ENCODE assay signal across 26 mouse cellular contexts in the genomic region with DNA sequence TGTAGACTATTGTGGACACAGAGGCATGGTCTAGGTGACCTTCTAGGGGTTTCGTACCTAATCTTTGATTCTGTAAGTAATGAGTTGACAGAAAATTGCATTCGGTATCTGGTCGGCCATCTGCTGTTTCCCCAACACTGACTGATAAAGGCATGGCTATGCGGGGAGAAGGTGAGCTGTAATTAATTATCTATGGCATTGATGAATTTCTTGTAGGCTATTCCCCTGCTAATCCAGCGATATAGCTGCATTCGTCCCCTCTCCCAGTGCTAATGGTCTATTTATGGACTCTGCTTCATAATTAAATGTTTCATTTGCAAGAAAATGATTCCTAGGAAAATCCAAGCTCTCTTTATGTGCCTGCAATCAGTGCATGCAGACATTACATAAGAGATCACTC.
DNase-seq lines count a peak whose midpoint lies in the region; ATAC-seq and TF ChIP-seq lines count a peak whose summit lies in the region.
"Had no signal": no experiment of that assay in that cellular context is flagged by ENCODE, and none has a peak within 500 bp of the region (broad histone marks: within the 10 kb centered on the region; RNA-seq: fewer than 3 reads in every experiment).

No protein-coding gene starts in this region.

- H3K4me2 ChIP-seq in forebrain, embryonic 14.5 days (ENCODE audit: low read length) = no peak overlapping the region
- H3K4me2 ChIP-seq in hindbrain, embryonic 14.5 days (replicated peaks) = 0 out of 2 replicates have a peak overlapping the region, but pooled peaks have one; percentile 7
- H3K4me2 ChIP-seq in midbrain, embryonic 15.5 days = no peak overlapping the region
- no peak overlapping the region for H3K4me2 ChIP-seq in neural tube, embryonic 15.5 days
- no peak overlapping the region for H3K4me2 ChIP-seq in intestine, postnatal 0 days (replicated peaks; ENCODE audit: low read depth)
- H3K4me2 ChIP-seq: heart, embryonic 13.5 days; limb, embryonic 15.5 days; lung, embryonic 15.5 days had no signal

- WGBS in forebrain, embryonic 14.5 days = 76% methylated on average over 6 of the region's 6 CpGs
- 94% methylated on average over 6 of the region's 6 CpGs for WGBS in forebrain, embryonic 10.5 days
- 39% methylated on average over 6 of the region's 6 CpGs for WGBS in hindbrain, embryonic 14.5 days
- 55% methylated on average over 6 of the region's 6 CpGs for WGBS in midbrain, embryonic 15.5 days
- 39% methylated on average over 6 of the region's 6 CpGs for WGBS in neural tube, embryonic 15.5 days
- 74% methylated on average over 6 of the region's 6 CpGs for WGBS in intestine, postnatal 0 days

- DNase-seq in forebrain, embryonic 14.5 days (ENCODE audit: low spot score) = peak; percentile 4
- no peak for DNase-seq in forebrain, embryonic 10.5 days (ENCODE audit: extremely low spot score, low spot score)
- peak; percentile 59 for DNase-seq in hindbrain, embryonic 14.5 days (ENCODE audit: low spot score)
- no peak for DNase-seq in heart, postnatal 4 days
- DNase-seq: adrenal gland, postnatal 10 days; cerebellum, adult 9-10 months; gastrocnemius, postnatal 36 days; heart, adult 2 months; heart, postnatal 14 days; kidney, adult 9 months; kidney, postnatal 14 days; left cerebral cortex, postnatal 4 days; lung, postnatal 36 days; retina, postnatal 1 day; right cerebral cortex, postnatal 4 days; thymus, postnatal 14 days had no signal

- TF ChIP-seq CTCF in intestine, postnatal 0 days (IDR thresholded peaks at IDR 0.05; ENCODE audit: low read depth) = no peak

- no peaks in the 10 kb centered on the region for H3K27me3 ChIP-seq in forebrain, embryonic 14.5 days (replicated peaks; ENCODE audit: control insufficient read depth, insufficient read depth, low read length)
- no peaks in the 10 kb centered on the region for H3K27me3 ChIP-seq in forebrain, embryonic 10.5 days (ENCODE audit: poor library complexity, severe bottlenecking)
- H3K27me3 ChIP-seq in hindbrain, embryonic 14.5 days (ENCODE audit: control insufficient read depth, insufficient read depth, low read length) = no peaks in the 10 kb centered on the region
- H3K27me3 ChIP-seq in midbrain, embryonic 15.5 days (replicated peaks) = no peaks in the 10 kb centered on the region
- no peaks in the 10 kb centered on the region for H3K27me3 ChIP-seq in neural tube, embryonic 15.5 days (replicated peaks)
- no peaks in the 10 kb centered on the region for H3K27me3 ChIP-seq in intestine, postnatal 0 days (replicated peaks; ENCODE audit: control insufficient read depth, insufficient read depth, low read length)
- H3K27me3 ChIP-seq: heart, embryonic 13.5 days; limb, embryonic 15.5 days; lung, embryonic 15.5 days; megakaryocyte, embryonic 14.5 days had no signal

- H3K9me3 ChIP-seq in forebrain, embryonic 14.5 days (replicated peaks; ENCODE audit: control insufficient read depth, low read length) = no peaks in the 10 kb centered on the region
- no peaks in the 10 kb centered on the region for H3K9me3 ChIP-seq in forebrain, embryonic 10.5 days
- no peaks in the 10 kb centered on the region for H3K9me3 ChIP-seq in hindbrain, embryonic 14.5 days (ENCODE audit: control insufficient read depth, low read length)
- no peaks in the 10 kb centered on the region for H3K9me3 ChIP-seq in midbrain, embryonic 15.5 days
- no peaks in the 10 kb centered on the region for H3K9me3 ChIP-seq in neural tube, embryonic 15.5 days (replicated peaks)
- no peaks in the 10 kb centered on the region for H3K9me3 ChIP-seq in intestine, postnatal 0 days (ENCODE audit: control insufficient read depth)
- H3K9me3 ChIP-seq: embryonic facial prominence, embryonic 10.5 days; heart, embryonic 13.5 days; limb, embryonic 15.5 days; lung, embryonic 15.5 days; megakaryocyte, embryonic 14.5 days had no signal

- no peak overlapping the region for H3K4me3 ChIP-seq in forebrain, embryonic 14.5 days (ENCODE audit: low read depth, low read length)
- no peak overlapping the region for H3K4me3 ChIP-seq in forebrain, embryonic 10.5 days
- H3K4me3 ChIP-seq in hindbrain, embryonic 14.5 days (replicated peaks; ENCODE audit: low read length) = no peak overlapping the region
- no peak overlapping the region for H3K4me3 ChIP-seq in midbrain, embryonic 15.5 days
- H3K4me3 ChIP-seq in neural tube, embryonic 15.5 days (replicated peaks) = no peak overlapping the region
- H3K4me3 ChIP-seq in intestine, postnatal 0 days (ENCODE audit: low read depth, low read length) = no peak overlapping the region
- H3K4me3 ChIP-seq: embryonic facial prominence, embryonic 10.5 days; heart, adult 2 months; heart, embryonic 13.5 days; limb, embryonic 15.5 days; lung, embryonic 15.5 days; megakaryocyte, embryonic 14.5 days had no signal

- no peak overlapping the region for H3K9ac ChIP-seq in forebrain, embryonic 14.5 days (ENCODE audit: low read length)
- H3K9ac ChIP-seq in hindbrain, embryonic 14.5 days = no peak overlapping the region
- H3K9ac ChIP-seq in midbrain, embryonic 15.5 days = no peak overlapping the region
- no peak overlapping the region for H3K9ac ChIP-seq in neural tube, embryonic 15.5 days (replicated peaks)
- H3K9ac ChIP-seq in intestine, postnatal 0 days (ENCODE audit: low read depth, low read length) = no peak overlapping the region
- H3K9ac ChIP-seq: heart, embryonic 13.5 days; limb, embryonic 15.5 days; liver, embryonic 14.5 days; lung, embryonic 15.5 days had no signal

- no peaks in the 10 kb centered on the region for H3K36me3 ChIP-seq in forebrain, embryonic 14.5 days (ENCODE audit: control insufficient read depth, insufficient read depth, low read length)
- no peaks in the 10 kb centered on the region for H3K36me3 ChIP-seq in forebrain, embryonic 10.5 days (replicated peaks)
- no peaks in the 10 kb centered on the region for H3K36me3 ChIP-seq in hindbrain, embryonic 14.5 days (replicated peaks; ENCODE audit: control insufficient read depth, insufficient read depth)
- no peaks in the 10 kb centered on the region for H3K36me3 ChIP-seq in midbrain, embryonic 15.5 days (replicated peaks)
- H3K36me3 ChIP-seq in neural tube, embryonic 15.5 days = no peaks in the 10 kb centered on the region
- no peaks in the 10 kb centered on the region for H3K36me3 ChIP-seq in intestine, postnatal 0 days (ENCODE audit: control insufficient read depth, insufficient read depth)
- H3K36me3 ChIP-seq: embryonic facial prominence, embryonic 10.5 days; heart, embryonic 13.5 days; limb, embryonic 15.5 days; lung, embryonic 15.5 days had no signal

- ATAC-seq in forebrain, embryonic 14.5 days = no peak
- ATAC-seq in hindbrain, embryonic 14.5 days (ENCODE audit: low FRiP score) = peak; percentile 72
- ATAC-seq in midbrain, embryonic 15.5 days (replicated peaks) = 0 out of 2 replicates have a peak, but pooled peaks have one; percentile 50
- ATAC-seq in neural tube, embryonic 15.5 days (ENCODE audit: low FRiP score) = 0 out of 2 replicates have a peak, but pooled peaks have one; percentile 34
- ATAC-seq in intestine, postnatal 0 days = no peak
- ATAC-seq: activated CD4-positive, CD25-positive, alpha-beta regulatory T cell, adult 4 months had no signal

- H3K27ac ChIP-seq in forebrain, embryonic 14.5 days (ENCODE audit: low read depth, low read length) = no peak overlapping the region
- H3K27ac ChIP-seq in forebrain, embryonic 10.5 days = no peak overlapping the region
- H3K27ac ChIP-seq in hindbrain, embryonic 14.5 days = peak overlapping the region; percentile 81
- H3K27ac ChIP-seq in midbrain, embryonic 15.5 days = no peak overlapping the region
- H3K27ac ChIP-seq in neural tube, embryonic 15.5 days (replicated peaks) = no peak overlapping the region
- H3K27ac ChIP-seq in intestine, postnatal 0 days (ENCODE audit: low read depth, low read length) = no peak overlapping the region
- H3K27ac ChIP-seq: embryonic facial prominence, embryonic 10.5 days; heart, adult 2 months; heart, embryonic 13.5 days; limb, embryonic 15.5 days; liver, embryonic 14.5 days; lung, embryonic 15.5 days had no signal

- no peaks in the 10 kb centered on the region for H3K4me1 ChIP-seq in forebrain, embryonic 14.5 days (ENCODE audit: control insufficient read depth, insufficient read depth, low read length)
- H3K4me1 ChIP-seq in forebrain, embryonic 10.5 days = no peaks in the 10 kb centered on the region
- H3K4me1 ChIP-seq in hindbrain, embryonic 14.5 days (replicated peaks; ENCODE audit: control insufficient read depth, insufficient read depth, low read length) = peaks cover 14% of the 10 kb centered on the region
- no peaks in the 10 kb centered on the region for H3K4me1 ChIP-seq in midbrain, embryonic 15.5 days
- peaks cover 10% of the 10 kb centered on the region; the same call in 1 of the 2 replicates for H3K4me1 ChIP-seq in neural tube, embryonic 15.5 days
- no peaks in the 10 kb centered on the region for H3K4me1 ChIP-seq in intestine, postnatal 0 days (replicated peaks; ENCODE audit: control insufficient read depth, insufficient read depth, low read length)
- H3K4me1 ChIP-seq: embryonic facial prominence, embryonic 10.5 days; heart, embryonic 13.5 days; limb, embryonic 15.5 days; lung, embryonic 15.5 days; megakaryocyte, embryonic 14.5 days had no signal

Comparison
In these comparisons a context has a peak if more than half of its experiments do, and no peak if none do; other contexts are left out.
1. DNase-seq: peak in forebrain, embryonic 14.5 days (single experiment) and hindbrain, embryonic 14.5 days (single experiment); none in forebrain, embryonic 10.5 days (single experiment) and heart, postnatal 4 days (single experiment).
2. ATAC-seq: peak in hindbrain, embryonic 14.5 days (single experiment), midbrain, embryonic 15.5 days (single experiment) and neural tube, embryonic 15.5 days (single experiment); none in forebrain, embryonic 14.5 days (single experiment) and intestine, postnatal 0 days (single experiment).